Mouse (Mus musculus): Measurements from ENCODE around the gene Farsa. TPM values are rescaled to one million over a fixed set of nuclear protein-coding genes. Genes with fewer than 3 reads are reported as not detected.

The Farsa gene
- 10 to 100 TPM; 27.1 to 36.2 TPM for total RNA-seq (2023)

DNA sequence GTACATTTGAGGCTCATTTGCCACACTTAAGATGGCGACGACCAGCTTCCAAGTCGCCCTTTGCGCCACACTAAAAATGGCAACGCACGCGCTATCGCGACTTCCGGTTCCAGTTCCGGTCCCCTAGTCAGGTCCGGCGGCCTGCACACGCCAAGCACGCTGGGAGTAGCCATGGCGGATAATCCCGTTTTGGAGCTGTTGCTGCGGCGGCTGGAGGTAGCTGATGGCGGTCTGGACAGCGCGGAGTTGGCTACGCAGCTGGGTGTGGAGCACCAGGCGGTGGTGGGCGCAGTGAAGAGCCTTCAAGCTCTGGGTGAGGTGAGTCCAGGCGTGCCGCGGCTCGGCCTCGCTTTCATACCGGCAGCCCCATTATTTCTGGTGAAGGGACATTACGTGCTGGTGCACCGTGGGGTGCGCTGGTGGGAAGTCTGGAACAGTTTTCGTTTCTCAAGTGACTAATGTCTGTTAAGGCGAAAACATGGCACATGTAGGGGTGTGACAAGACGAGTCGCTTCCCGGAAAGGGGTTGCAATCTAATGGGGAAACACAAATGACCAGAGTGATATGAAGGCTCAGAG is at the start of gene Farsa:
Farsa (plus strand) TSS at position 126 of the 578 bp plus-strand sequence.

DNA sequence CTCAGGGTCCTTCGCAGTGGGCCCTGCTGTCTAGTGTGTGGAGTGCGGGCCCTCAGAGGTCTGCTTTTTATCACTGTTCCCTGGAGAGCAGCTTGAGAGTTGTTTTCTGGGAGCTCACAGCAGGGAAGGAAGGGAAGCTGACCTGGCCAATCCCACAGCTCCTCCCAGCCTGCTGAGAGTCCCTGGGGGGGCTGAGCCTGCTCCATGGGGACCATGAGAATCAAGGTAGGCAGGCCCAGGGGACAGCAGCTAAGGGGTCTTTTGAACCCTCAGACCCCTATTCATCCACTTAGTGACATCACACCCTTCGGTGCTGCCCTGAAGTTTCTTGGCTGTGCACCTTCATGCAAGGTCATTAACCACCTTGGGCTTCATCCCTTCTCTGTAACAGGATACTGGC is 34.1 kb upstream of the Farsa start, which contains the start of gene Dand5:
Dand5 (minus strand) TSS at position 101 of the 400 bp plus-strand sequence.

DNA sequence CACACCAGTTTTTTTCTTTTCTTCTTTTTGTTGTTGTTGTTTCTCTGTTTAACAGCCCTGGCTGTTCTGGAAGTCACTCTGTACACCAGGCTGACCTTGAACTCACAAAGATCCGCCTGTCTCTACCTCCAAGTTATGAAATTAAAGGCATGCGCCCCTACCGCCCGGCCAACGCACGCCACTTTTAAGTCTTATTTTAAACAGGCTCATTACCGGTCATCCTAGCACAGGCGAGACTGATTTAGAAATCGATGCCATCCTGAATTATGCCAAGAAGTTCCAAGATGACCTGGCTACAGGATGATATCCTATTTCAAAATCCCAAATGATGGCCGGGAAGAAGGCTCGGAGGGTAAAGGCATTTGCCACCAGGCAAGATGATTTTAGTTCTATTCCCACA is 25.3 kb upstream of the Farsa start, which contains the start of gene Gadd45gip1:
Gadd45gip1 (plus strand) TSS at position 33 of the 400 bp plus-strand sequence.

DNA sequence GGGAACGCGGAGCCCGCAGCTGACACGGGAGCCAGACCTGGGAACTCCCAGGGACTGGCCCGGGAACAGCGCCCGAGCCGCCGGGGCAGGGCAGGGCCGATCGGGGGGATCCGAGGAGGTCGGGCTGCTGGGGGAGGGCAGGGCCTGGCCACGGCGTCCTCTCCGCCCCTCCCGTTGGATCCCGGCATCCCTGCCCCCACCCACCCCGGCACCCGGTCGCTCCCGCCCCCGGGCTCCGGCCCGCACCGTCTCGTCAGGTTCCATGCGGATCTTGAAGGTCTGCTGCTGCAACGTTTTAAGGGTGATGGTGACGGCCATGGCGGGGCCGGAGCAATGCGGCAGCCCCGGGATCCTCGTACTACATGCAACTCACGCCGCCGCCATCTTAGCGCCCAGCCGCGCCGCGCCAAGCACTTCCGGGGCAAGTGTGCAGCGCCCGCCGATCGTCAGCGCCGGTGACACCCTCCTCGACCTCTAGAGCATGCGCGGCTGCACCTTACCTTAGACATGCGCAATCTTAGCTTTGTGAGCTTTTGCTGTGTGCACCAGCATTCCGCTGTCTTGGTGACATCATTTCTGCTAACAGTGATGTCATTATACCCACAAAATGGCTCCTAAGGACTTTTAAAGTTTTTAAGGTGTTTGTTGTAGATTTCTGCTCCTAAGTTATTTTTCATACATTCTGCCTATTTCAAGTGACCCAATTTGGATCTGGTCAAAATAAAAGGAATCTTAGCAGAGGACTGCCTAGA is 16.4 kb upstream of the Farsa start, which contains the start of gene Rad23a:
Rad23a (minus strand) TSS at position 418 of the 752 bp plus-strand sequence.

DNA sequence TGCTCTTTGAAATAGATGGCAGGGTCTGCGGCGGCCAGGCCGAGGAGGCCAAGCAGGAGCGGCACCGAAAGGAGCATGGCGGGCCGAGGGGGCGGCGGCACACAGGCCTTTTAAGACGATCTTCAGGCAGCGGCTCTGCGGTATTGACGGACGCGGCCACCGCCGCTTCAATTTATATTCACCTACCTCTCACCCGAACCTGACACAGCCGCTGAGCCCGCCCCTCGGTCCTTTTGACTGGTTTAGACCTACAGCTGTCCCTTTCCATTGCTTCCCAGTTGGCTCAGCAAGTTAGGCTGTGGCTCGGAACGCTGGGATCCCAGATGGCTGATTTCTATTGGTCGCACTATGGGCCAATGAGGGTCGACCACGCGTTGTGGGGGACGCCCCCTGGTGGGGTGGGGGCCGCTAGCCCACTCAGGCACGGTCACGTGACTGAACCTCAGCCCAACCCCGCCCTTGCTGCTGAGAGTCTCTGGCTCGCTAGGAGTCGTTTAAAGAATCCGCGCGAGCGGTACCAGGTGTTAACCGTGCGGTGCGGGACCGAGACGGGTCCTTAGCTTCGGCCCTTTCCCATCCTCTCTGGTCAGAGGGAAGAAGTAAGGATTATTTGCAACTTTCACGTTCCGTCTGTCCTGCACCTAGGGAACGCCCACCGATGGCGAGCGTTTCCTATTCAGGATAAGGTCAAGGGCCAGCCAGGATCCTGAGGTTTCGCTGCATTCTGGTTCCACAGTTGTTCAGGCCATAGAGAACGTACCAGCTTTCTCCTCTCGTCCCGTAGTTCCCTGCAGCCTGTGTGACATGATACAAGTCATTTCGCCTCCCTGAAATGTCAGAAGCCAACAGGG is 9.8 kb upstream of the Farsa start, which contains the start of gene Calr:
Calr (minus strand) TSS at position 213 of the 851 bp plus-strand sequence.

DNA sequence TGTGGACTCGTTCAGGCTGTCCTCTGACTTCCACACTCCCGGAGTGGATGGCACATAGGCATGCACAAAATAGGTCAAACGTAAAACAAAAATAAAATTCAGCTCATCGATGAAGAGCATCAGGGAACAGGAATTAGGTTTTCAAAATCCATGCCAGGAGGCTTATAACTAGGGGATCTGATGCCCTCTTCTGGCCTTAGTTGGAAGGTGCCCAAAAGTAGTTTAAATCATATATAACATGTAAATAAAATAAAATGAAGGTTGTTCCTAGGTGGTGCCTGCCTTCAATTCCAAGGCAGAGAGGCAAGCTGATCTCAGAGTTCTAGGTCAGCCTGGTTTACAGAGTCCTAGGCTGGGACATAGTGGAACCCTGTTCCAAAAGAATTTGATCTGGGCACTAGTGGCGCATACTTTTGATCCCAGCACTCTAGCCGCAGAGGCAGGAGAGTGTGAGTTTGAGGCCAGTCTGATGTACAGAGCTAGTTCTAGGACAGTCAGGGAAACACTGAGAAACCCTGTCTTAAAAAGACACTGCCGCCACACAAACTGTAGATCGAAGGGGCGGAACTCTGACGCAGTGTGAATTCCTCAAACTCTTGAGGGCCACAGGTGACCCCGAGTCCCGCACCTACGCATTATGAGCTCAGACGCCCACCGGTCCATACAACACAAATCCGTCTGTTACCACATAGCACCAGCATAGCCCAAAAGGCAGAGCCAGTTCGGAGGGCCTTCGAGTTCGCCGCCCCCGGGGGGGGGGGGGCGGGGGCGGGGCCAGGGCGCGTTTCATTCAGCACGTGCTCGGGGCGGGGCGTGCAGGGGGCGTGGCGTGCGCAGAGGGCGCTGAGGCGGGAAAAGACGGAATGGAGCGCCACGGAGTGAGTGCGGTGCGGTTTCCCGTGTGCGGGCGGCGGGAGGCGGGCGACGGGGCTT is 14.9 kb downstream of the Farsa start, which contains the start of gene Syce2:
Syce2 (plus strand) TSS at position 736 of the 933 bp plus-strand sequence.

DNA sequence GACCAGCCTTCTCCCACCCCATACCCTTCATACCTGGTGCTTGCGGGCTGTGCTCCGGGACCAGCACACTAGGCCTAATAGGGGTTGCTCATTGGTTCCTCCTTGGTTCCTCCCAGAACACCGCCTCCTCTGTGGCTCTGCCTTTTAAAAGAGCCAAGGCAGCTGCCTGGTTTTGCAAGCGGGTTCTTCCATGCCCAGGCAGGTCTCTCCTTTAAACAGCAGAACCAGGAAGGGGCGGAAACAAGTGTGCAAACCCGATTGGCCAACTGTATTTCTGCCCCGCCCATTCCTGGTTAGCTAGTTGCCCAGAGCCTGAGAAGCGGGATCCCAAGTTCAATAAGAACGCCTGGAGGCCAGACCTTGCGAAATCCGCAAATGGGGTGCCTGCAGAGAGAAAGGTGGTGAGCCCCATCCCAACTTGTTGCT is 36.9 kb downstream of the Farsa start, which contains the start of gene Gcdh:
Gcdh (minus strand) TSS at position 213 of the 426 bp plus-strand sequence.

DNA sequence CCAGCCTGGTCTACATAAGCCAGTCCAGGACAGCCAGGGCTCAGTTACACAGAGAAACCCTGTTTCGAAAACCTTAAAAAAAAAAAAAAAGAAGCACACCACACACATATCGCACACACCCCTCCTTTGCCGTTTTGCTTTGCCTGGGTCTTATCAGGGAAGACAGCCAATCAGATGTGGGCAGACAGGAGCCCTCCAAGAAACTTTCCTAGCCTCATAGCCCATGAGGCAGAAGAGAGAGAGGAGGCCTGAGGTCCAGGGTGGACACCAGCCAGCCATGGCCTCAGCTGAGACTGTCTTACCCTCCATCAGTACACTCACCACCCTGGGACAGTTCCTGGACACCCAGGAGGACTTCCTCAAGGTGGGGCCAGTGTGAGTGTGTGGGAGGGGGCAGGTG is 45.0 kb downstream of the Farsa start, which contains the start of gene Klf1:
Klf1 (plus strand) TSS at position 177 of the 400 bp plus-strand sequence.

DNA sequence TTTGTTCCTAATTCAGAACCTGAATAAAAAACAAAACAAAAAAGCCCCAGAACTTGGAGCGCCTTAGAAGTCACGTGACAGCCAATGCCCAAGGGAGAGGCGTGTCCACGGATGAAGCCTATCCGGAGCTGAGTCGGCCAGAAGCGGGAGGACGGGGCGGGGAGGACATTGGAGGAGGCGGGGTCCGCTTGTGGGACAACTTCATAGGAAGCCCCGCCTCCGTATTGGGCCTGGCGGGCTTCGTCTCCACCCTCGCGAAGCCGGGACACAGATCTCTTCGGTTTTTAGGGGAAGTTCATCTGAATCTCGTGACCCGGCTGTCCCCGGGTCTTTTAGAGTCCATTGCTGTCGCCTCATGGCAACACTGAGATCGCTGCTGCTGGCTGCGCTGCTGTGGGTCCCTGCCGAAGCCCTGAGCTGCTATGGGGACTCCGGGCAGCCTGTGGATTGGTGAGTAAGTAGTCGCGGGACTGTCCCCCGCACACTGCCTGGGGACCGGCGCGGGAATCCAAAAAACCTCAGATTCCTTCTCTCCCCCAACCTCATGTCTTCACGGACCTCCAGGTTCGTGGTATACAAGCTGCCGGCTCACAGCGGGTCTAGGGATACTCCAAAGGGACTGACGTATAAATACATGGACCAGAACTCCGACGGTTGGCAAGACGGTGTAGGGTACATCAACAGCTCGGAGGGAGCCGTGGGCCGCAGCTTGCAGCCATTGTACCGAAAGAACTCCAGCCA is 51.8 kb downstream of the Farsa start, which contains the start of gene Dnase2a:
Dnase2a (plus strand) TSS at position 140 of the 741 bp plus-strand sequence.

Other genes with a start within 250 kb of the Farsa start
- 1,000 to 10,000 TPM in 1 of 2 experiments, 100 to 1,000 TPM in 1; 917 to 1,067 TPM for gene Ier2, start 194.1 kb upstream of the Farsa start, total RNA-seq (2023)
- 10 to 100 TPM; 25.7 to 39.0 TPM for gene Trmt1, start 170.7 kb upstream of the Farsa start, total RNA-seq (2023)
- 10 to 100 TPM; 35.1 to 41.1 TPM for gene Nacc1, start 169.1 kb upstream of the Farsa start, total RNA-seq (2023)
- 100 to 1,000 TPM; 103 to 117 TPM for gene Lyl1, start 155.5 kb upstream of the Farsa start, total RNA-seq (2023)
- 10 to 100 TPM; 10.9 to 11.1 TPM for gene G430095P16Rik, start 134.0 kb upstream of the Farsa start, total RNA-seq (2023)
- 10 to 100 TPM; 22.4 to 35.3 TPM for gene Nfix, start 56.6 kb upstream of the Farsa start, total RNA-seq (2023)
- 1 to 10 TPM; 1.2 to 1.9 TPM for gene Dand5, start 34.2 kb upstream of the Farsa start, total RNA-seq (2023)
- 1 to 10 TPM; 6.7 to 9.4 TPM for gene Gadd45gip1, start 25.5 kb upstream of the Farsa start, total RNA-seq (2023)
- 10 to 100 TPM; 45.1 to 61.6 TPM for gene Rad23a, start 16.3 kb upstream of the Farsa start, total RNA-seq (2023)
- 100 to 1,000 TPM; 331 to 384 TPM for gene Calr, start 10.1 kb upstream of the Farsa start, total RNA-seq (2023)
- gene Syce2, start 15.1 kb downstream of the Farsa start, total RNA-seq (2023), result 10 to 100 TPM; 14.8 to 20.6 TPM
- 10 to 100 TPM in 1 of 2 experiments, 1 to 10 TPM in 1; 9.6 to 11.3 TPM for gene Gcdh, start 36.9 kb downstream of the Farsa start, total RNA-seq (2023)
- 10 to 100 TPM; 21.1 to 28.8 TPM for gene Klf1, start 44.9 kb downstream of the Farsa start, total RNA-seq (2023)
- gene Dnase2a, start 51.6 kb downstream of the Farsa start, total RNA-seq (2023), result 10 to 100 TPM; 20.0 to 24.8 TPM
- not detected for gene Mast1, start 80.4 kb downstream of the Farsa start, total RNA-seq (2023)
- not detected for gene Rtbdn, start 90.0 kb downstream of the Farsa start, total RNA-seq (2023)
- gene Gm49661, start 112.4 kb downstream of the Farsa start, total RNA-seq (2023), result not detected
- 100 to 1,000 TPM; 117 to 203 TPM for gene Prdx2, start 112.6 kb downstream of the Farsa start, total RNA-seq (2023)
- 10 to 100 TPM; 35.2 to 37.9 TPM for gene Rnaseh2a, start 112.8 kb downstream of the Farsa start, total RNA-seq (2023)
- gene Junb, start 121.7 kb downstream of the Farsa start, total RNA-seq (2023), result 1,000 to 10,000 TPM; 1,182 to 1,374 TPM
- 1 to 10 TPM in 1 of 2 experiments, under 1 TPM in 1; 0.83 to 1.1 TPM for gene Hook2, start 133.6 kb downstream of the Farsa start, total RNA-seq (2023)
- gene Best2, start 157.5 kb downstream of the Farsa start, total RNA-seq (2023), result not detected
- 10 to 100 TPM; 56.3 to 62.0 TPM for gene Asna1, start 168.3 kb downstream of the Farsa start, total RNA-seq (2023)
- 100 to 1,000 TPM; 154 TPM for gene Trir, start 169.8 kb downstream of the Farsa start, total RNA-seq (2023)
- 10 to 100 TPM; 34.3 to 53.0 TPM for gene Tnpo2, start 179.9 kb downstream of the Farsa start, total RNA-seq (2023)
- gene Fbxw9, start 203.1 kb downstream of the Farsa start, total RNA-seq (2023), result 1 to 10 TPM; 4.8 to 6.4 TPM
- not detected for gene Gm5741, start 211.0 kb downstream of the Farsa start, total RNA-seq (2023)
- gene Dhps, start 214.8 kb downstream of the Farsa start, total RNA-seq (2023), result 10 to 100 TPM; 35.8 to 38.4 TPM
- gene Wdr83os, start 223.8 kb downstream of the Farsa start, total RNA-seq (2023), result 10 to 100 TPM; 36.7 TPM
- 10 to 100 TPM; 12.1 to 19.5 TPM for gene Wdr83, start 224.3 kb downstream of the Farsa start, total RNA-seq (2023)
- 100 to 1,000 TPM; 291 to 306 TPM for gene Man2b1, start 226.3 kb downstream of the Farsa start, total RNA-seq (2023)

Data from neutrophil, adult 83 days (primary cell).